Mouse (Mus musculus) brain, embryonic 14.5 days (tissue): Measurements from ENCODE around the gene Inip.

ENCODE experiments used
- CTCF ChIP-seq: fragments of 200-500 bp; IDR thresholded peaks from 2 replicates; pipeline ENCODE4 v1.5.1; 2012; ENCODE audit warnings: inconsistent platforms, mild to moderate bottlenecking, moderate library complexity, borderline replicate concordance; ENCODE audit not compliant: insufficient read depth, insufficient read length; ENCODE audit errors: extremely low read depth
- POLR2A ChIP-seq: fragments of 200-500 bp; IDR thresholded peaks from 2 replicates; pipeline ENCODE4 v1.6.1; 2012; ENCODE audit warnings: mild to moderate bottlenecking, inconsistent platforms, borderline replicate concordance; ENCODE audit not compliant: poor library complexity, insufficient read depth, insufficient read length, severe bottlenecking; ENCODE audit errors: extremely low read depth

DNA sequence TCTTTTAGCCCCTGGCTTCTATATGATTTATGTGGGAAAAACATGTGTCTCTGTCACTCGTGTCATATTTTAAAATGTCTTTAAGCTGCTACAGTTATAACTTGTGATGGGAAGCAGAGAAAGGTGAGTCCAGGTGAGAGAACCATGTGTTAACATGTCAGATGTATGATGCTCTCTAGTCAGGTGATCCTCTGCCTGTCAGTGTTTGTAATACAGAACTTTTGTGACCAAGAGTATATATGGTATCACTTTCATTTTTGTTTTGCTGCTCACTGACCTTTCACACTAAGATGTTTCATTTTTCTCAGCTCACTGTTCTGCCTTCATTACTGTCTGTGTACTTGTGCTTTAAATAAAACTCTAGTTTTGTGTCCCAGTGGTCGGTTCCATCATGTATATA is 72.5 kb downstream of the Inip start:
- no peak for TF ChIP-seq CTCF
- TF ChIP-seq POLR2A = no peak
